Mouse (Mus musculus) intestine, embryonic 15.5 days (tissue): ENCODE data around the gene Shank2. TPM values are rescaled to one million over a fixed set of nuclear protein-coding genes. Genes with fewer than 3 reads are reported as not detected.

Experiments
- ATAC-seq: fragments of 200-750 bp; cut with Nextera tagmentation; 2 replicates; pipeline ENCODE4 v1.8.0; 2017; ENCODE audit warnings: moderate TSS enrichment, moderate library complexity
- H3K27ac ChIP-seq: fragments of 300-500 bp; sonication (generic); 2 replicates; pipeline ENCODE4 v1.5.1; 2015; ENCODE audit warnings: mild to moderate bottlenecking, inconsistent platforms
- H3K27me3 ChIP-seq: fragments of 300-500 bp; sonication (generic); replicated peaks from 2 replicates; pipeline ENCODE4 v1.6.1; 2015; ENCODE audit warnings: inconsistent platforms
- H3K36me3 ChIP-seq: fragments of 300-500 bp; sonication (generic); 2 replicates; pipeline ENCODE4 v1.6.1; 2015; ENCODE audit warnings: inconsistent platforms
- H3K4me1 ChIP-seq: fragments of 300-500 bp; sonication (generic); replicated peaks from 2 replicates; pipeline ENCODE4 v1.6.1; 2015; ENCODE audit warnings: inconsistent platforms
- H3K4me2 ChIP-seq: fragments of 300-500 bp; sonication (generic); replicated peaks from 2 replicates; pipeline ENCODE4 v1.6.1; 2015; ENCODE audit warnings: mild to moderate bottlenecking, inconsistent platforms
- H3K4me3 ChIP-seq: fragments of 300-500 bp; sonication (generic); replicated peaks from 2 replicates; pipeline ENCODE4 v1.5.1; 2015; ENCODE audit warnings: inconsistent platforms
- H3K9ac ChIP-seq: fragments of 300-500 bp; sonication (generic); 2 replicates; pipeline ENCODE4 v1.6.1; 2015; ENCODE audit warnings: inconsistent platforms
- H3K9me3 ChIP-seq: fragments of 300-500 bp; sonication (generic); 2 replicates; pipeline ENCODE4 v1.6.1; 2016; ENCODE audit warnings: inconsistent platforms
- WGBS: fragments of 180-500 bp; shearing (Covaris S2); methylation state at CpG from one replicate; pipeline ENCODE4 v1.1.7; 2015; 5-methylcytosine and 5-hydroxymethylcytosine counted together
- polyA plus RNA-seq: library from polyadenylated mRNA; unstranded; fragments of >200 nt; fragmentation: Nextera tagmentation; extraction: Ambion mirVana; gene quantifications from 2 replicates; pipeline ENCODE4 v1.2.1, GENCODE M21; 2015

Gene Shank2
- 0.99 and 1.1 TPM in 2 replicates for polyA plus RNA-seq

DNA sequence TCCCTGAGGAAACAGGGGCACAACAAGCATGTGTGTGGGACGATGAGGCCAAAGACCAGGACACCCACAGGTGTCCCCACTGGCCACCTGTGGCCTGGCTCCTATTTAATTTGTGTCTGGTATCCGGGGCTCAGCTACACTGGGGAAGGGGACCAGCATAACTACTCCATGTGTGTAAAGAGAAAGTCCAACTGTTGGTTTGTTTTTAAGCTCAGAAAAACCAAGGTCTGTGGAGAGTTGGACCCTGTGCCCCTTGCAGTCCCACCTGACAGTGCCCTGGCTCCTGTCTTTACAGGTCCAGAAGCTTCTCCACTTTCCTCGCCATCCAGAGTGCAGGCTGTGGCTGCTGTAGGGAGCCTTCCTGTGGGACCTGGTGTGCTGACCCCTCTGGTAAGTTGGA is at the start of gene Shank2:
Gene Shank2 (plus strand): TSS at position 301 of the 400 bp plus-strand sequence.
- H3K27ac ChIP-seq = no peak within 1 kb of the TSS
- no peak within 1 kb of the TSS for H3K4me2 ChIP-seq
- H3K4me1 ChIP-seq = no peaks in the 10 kb centered on the region
- no peaks in the 10 kb centered on the region for H3K36me3 ChIP-seq
- H3K9me3 ChIP-seq = no peaks in the 10 kb centered on the region
- no peaks in the 10 kb centered on the region for H3K27me3 ChIP-seq
- no peak within 1 kb of the TSS for H3K4me3 ChIP-seq
- WGBS = 81% methylated on average over 3 of the region's 3 CpGs
- no peak for ATAC-seq
- H3K9ac ChIP-seq = no peak within 1 kb of the TSS

DNA sequence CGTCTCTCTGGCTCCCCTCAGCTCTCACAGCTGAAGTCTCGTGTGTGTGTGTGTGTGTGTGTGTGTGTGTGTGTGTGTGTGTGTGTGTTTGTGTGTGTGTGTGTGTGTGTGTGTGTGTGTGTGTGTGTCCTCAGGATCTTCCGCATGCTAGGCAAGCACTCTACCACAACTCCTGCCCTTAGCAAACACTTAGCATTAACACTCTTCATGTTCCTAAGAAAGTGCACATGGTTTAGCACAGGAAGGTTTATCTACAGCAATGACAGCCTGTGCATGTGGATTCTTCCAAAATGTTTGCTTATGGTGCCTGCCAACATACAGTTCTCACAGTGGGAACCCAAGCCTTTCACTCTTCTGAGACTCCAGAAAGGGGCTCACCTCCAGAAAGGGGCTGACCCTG is 49.6 kb upstream of the Shank2 start:
- H3K4me2 ChIP-seq = no peak overlapping the region
- 73% methylated on average over 3 of the region's 3 CpGs for WGBS
- no peaks in the 10 kb centered on the region; the same call in 1 of the 2 replicates for H3K4me1 ChIP-seq
- no peak overlapping the region for H3K27ac ChIP-seq
- H3K4me3 ChIP-seq = no peak overlapping the region
- H3K9me3 ChIP-seq = no peaks in the 10 kb centered on the region
- no peak overlapping the region for H3K9ac ChIP-seq
- ATAC-seq = no peak
- H3K36me3 ChIP-seq = no peaks in the 10 kb centered on the region
- H3K27me3 ChIP-seq = no peaks in the 10 kb centered on the region

- peak; percentile 74 for ATAC-seq
- Histone ChIP-seq H3K4me3 (no peak overlapping the region), H3K27me3 (no peaks in the 10 kb centered on the region), H3K9me3 (no peaks in the 10 kb centered on the region), H3K4me2 (no peak overlapping the region; the same call in 1 of the 2 replicates), H3K9ac (no peak overlapping the region), H3K4me1 (no peaks in the 10 kb centered on the region; the same call in 1 of the 2 replicates), H3K36me3 (no peaks in the 10 kb centered on the region), H3K27ac (no peak overlapping the region)
- 67% methylated on average over 6 of the region's 6 CpGs for WGBS
Observed at GRCm38 (mm10) chr7:143956575-143957295, 45.0 kb upstream of the Shank2 start.

DNA sequence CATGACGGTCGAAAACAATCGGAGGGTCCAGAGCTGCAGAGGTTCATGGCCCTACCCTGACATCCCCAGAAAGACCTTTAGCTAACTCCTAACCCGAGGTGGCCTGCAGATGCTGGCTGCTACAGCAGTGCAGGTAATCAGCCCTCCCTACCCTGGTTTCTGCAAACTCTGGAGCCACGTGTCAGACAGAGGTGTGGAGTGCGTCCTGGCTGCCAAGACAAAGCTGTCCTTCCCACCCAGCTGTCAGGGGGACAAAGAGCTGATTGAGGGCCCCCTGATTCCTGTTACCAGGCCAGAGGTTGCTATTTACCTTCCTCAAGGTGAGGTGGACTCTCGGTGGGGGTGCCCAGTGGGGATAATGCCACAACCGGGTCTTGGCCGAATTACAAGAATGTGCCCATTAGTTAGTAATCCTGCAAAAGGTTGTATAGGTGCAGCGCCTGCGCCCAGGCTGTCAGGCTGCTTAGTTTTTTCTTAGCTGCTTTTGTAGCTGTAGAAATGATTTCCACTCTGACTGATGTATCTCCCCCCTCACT is 43.6 kb upstream of the Shank2 start:
- no peak for ATAC-seq
- Histone ChIP-seq H3K9ac (no peak overlapping the region), H3K27ac (no peak overlapping the region), H3K4me3 (no peak overlapping the region), H3K4me1 (no peaks in the 10 kb centered on the region; the same call in 1 of the 2 replicates), H3K27me3 (no peaks in the 10 kb centered on the region), H3K9me3 (no peaks in the 10 kb centered on the region), H3K36me3 (no peaks in the 10 kb centered on the region), H3K4me2 (no peak overlapping the region)
- 53% methylated on average over 11 of the region's 11 CpGs for WGBS

DNA sequence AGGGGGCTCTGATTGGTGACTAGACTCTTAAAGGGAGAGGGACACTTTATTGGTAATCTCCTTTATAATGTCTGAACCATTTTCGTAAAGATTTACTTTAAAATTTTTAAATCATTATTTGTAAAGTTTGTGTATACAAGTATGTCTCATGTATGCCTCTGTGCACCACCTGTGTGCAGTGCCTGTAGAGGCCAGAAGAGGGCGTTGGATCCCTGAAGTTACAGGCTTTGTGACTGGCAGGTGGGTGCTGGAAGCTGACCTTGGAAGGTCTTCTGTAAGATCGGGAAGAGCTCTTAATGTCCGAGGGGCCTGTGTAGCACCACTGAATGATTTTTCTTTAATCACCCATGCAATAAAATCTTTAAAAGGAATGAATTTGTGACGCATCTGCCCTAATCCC is 37.9 kb upstream of the Shank2 start:
- H3K9me3 ChIP-seq = no peaks in the 10 kb centered on the region
- H3K27ac ChIP-seq = no peak overlapping the region
- no peak overlapping the region for H3K9ac ChIP-seq
- WGBS = 86% methylated on average over 5 of the region's 5 CpGs
- no peaks in the 10 kb centered on the region for H3K27me3 ChIP-seq
- no peaks in the 10 kb centered on the region for H3K4me1 ChIP-seq
- no peak overlapping the region for H3K4me2 ChIP-seq
- H3K4me3 ChIP-seq = no peak overlapping the region
- no peak for ATAC-seq
- no peaks in the 10 kb centered on the region for H3K36me3 ChIP-seq

DNA sequence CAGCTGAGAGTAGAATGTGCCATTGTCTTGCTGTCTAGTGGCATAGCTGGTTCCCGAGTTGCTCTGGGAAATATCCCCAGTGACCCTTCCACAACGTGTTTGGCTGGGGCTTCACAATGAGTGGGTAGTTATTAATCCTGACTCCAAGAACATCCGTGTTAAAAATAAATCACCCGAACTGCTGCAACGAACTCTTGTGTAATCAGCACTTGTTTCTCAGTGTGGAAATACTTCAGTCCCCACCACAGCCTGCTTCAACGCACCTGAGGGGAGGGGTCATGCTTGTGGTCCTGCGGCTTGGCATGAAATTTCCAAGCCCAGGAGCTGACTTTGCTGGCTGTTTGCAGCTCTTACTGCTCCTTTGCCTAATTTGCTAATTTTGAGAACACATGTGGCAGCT is 35.1 kb upstream of the Shank2 start:
- Histone ChIP-seq H3K4me3 (no peak overlapping the region), H3K27ac (no peak overlapping the region), H3K9ac (no peak overlapping the region), H3K36me3 (no peaks in the 10 kb centered on the region), H3K27me3 (no peaks in the 10 kb centered on the region), H3K9me3 (no peaks in the 10 kb centered on the region), H3K4me2 (no peak overlapping the region), H3K4me1 (no peaks in the 10 kb centered on the region)
- 74% methylated on average over 7 of the region's 7 CpGs for WGBS
- ATAC-seq = no peak

GRCm38 (mm10) chr7:143977491-143977830 is 24.3 kb upstream of the Shank2 start:
- H3K4me1 ChIP-seq = peaks cover 10% of the 10 kb centered on the region
- no peak overlapping the region for H3K9ac ChIP-seq
- no peak overlapping the region for H3K27ac ChIP-seq
- peak overlapping the region; percentile 51 for H3K4me3 ChIP-seq
- WGBS = 8% methylated on average over 5 of the region's 5 CpGs
- H3K27me3 ChIP-seq = peaks cover 53% of the 10 kb centered on the region
- no peaks in the 10 kb centered on the region for H3K9me3 ChIP-seq
- peak overlapping the region; percentile 85 for H3K4me2 ChIP-seq
- ATAC-seq = no peak; the same call in 1 of the 2 replicates
- no peaks in the 10 kb centered on the region for H3K36me3 ChIP-seq

DNA sequence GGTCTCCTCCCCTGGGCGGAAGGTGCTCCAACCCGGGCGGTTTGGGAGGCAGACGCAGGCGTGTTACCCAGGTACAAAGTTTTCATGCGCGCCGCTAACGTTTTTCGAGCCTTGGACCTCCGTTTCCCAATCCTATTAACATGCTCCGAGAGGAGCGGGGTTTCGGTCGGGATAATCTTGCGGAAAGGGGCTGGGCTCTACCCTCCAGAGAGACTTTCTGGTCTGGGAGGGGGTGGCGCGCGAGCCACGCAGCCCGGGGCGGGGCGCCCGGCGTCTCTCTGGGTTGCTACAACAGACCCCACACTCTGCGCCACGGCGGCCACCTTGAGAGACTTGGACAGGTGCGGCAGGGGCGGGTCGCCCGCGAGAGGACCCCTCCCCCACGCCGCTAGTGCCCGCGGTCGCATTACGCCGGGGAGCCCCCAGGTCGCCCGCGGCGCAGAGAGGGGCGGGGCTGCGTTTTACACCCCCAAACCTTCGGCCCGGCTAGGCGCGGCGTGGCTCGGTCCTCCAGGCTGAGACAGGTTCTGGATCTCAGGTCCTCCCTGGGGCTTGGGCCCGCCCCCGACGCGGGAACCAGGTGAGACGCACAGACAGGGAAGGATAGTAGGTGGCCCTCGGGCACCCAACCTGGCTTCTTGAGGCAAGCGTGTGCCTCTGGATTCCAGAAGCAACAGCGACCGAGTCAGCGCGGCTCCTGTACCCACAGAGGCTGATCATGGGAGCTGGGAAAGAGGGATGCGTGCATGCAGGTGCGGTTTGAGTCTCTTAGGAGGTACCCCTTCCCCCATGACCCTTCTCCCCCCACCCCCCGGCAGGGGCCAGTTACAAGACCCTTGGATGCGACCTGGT is 23.7 kb upstream of the Shank2 start:
- H3K9ac ChIP-seq = peak overlapping the region; percentile 22
- no peaks in the 10 kb centered on the region for H3K36me3 ChIP-seq
- H3K4me2 ChIP-seq = peak overlapping the region; percentile 85
- peaks cover 53% of the 10 kb centered on the region for H3K27me3 ChIP-seq
- 0 out of 2 replicates have a peak overlapping the region, but pooled peaks have one; percentile 23 for H3K27ac ChIP-seq
- peaks cover 10% of the 10 kb centered on the region for H3K4me1 ChIP-seq
- peak; percentile 78 for ATAC-seq
- H3K4me3 ChIP-seq = peak overlapping the region; percentile 51
- under 1% methylated on average over 67 of the region's 67 CpGs for WGBS
- no peaks in the 10 kb centered on the region for H3K9me3 ChIP-seq

- ATAC-seq = peak; percentile 89
- under 1% methylated on average over 49 of the region's 50 CpGs for WGBS
- no peak overlapping the region for H3K27ac ChIP-seq
- no peaks in the 10 kb centered on the region for H3K36me3 ChIP-seq
- peak overlapping the region; percentile 85 for H3K4me2 ChIP-seq
- peaks cover 10% of the 10 kb centered on the region for H3K4me1 ChIP-seq
- no peaks in the 10 kb centered on the region for H3K9me3 ChIP-seq
- peaks cover 53% of the 10 kb centered on the region for H3K27me3 ChIP-seq
- peak overlapping the region; percentile 51 for H3K9ac ChIP-seq
- H3K4me3 ChIP-seq = peak overlapping the region; percentile 51
Observed at GRCm38 (mm10) chr7:143978741-143979371, 22.9 kb upstream of the Shank2 start.

- Histone ChIP-seq H3K9me3 (no peaks in the 10 kb centered on the region), H3K36me3 (no peaks in the 10 kb centered on the region), H3K27ac (no peak overlapping the region), H3K4me2 (0 out of 2 replicates have a peak overlapping the region, but pooled peaks have one; percentile 85), H3K4me3 (no peak overlapping the region), H3K27me3 (peaks cover 53% of the 10 kb centered on the region), H3K4me1 (peaks cover 10% of the 10 kb centered on the region), H3K9ac (no peak overlapping the region)
- ATAC-seq = no peak
- 59% methylated on average over 5 of the region's 5 CpGs for WGBS
Observed at GRCm38 (mm10) chr7:143979986-143980385, 21.7 kb upstream of the Shank2 start.

GRCm38 (mm10) chr7:143986281-143986680 is 15.4 kb upstream of the Shank2 start:
- H3K36me3 ChIP-seq = no peaks in the 10 kb centered on the region
- H3K4me1 ChIP-seq = no peaks in the 10 kb centered on the region
- ATAC-seq = peak; percentile 78
- 46% methylated on average over 2 of the region's 2 CpGs for WGBS
- H3K27ac ChIP-seq = no peak overlapping the region
- no peaks in the 10 kb centered on the region for H3K9me3 ChIP-seq
- H3K9ac ChIP-seq = no peak overlapping the region
- H3K4me2 ChIP-seq = no peak overlapping the region
- no peak overlapping the region for H3K4me3 ChIP-seq
- no peaks in the 10 kb centered on the region for H3K27me3 ChIP-seq

DNA sequence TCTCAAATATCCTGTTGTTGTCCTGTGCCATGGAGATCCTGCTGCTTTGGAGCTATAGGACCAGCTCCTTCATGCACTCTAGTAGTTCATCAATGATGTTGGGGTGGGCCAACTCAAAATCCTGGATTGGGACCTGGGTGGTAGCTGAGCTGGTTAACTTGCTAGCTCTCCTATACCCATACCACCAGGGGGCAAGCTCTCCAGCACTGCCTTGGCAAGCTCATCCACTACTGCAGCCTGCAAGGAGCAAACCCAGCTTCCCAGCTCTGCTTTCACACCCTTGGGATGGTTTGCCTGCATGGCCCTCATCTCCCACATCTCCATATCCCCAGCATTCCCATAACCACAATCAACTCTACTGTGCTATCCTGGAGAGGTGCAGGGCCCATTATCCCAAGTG is 10.6 kb upstream of the Shank2 start:
- no peak for ATAC-seq
- H3K4me3 ChIP-seq = no peak overlapping the region
- no peak overlapping the region for H3K27ac ChIP-seq
- no peaks in the 10 kb centered on the region for H3K27me3 ChIP-seq
- H3K9ac ChIP-seq = no peak overlapping the region
- no peaks in the 10 kb centered on the region for H3K36me3 ChIP-seq
- no peaks in the 10 kb centered on the region for H3K4me1 ChIP-seq
- no peaks in the 10 kb centered on the region for H3K9me3 ChIP-seq
- no peak overlapping the region for H3K4me2 ChIP-seq
